Mouse (Mus musculus): Measurements from ENCODE around the gene Tll1. TPM values are rescaled to one million over a fixed set of nuclear protein-coding genes. Genes with fewer than 3 reads are reported as not detected.
"Not testable (repeated sequence)": the region's sequence is repeated elsewhere in the genome, so short reads cannot be mapped to it uniquely, and the experiment has no call there.

Gene Tll1
- polyA plus RNA-seq, 2 experiments from 2014 or later, result not detected

- no peak for ATAC-seq
Observed at GRCm38 (mm10) chr8:64057571-64057970, 148.5 kb downstream of the Tll1 start.

DNA sequence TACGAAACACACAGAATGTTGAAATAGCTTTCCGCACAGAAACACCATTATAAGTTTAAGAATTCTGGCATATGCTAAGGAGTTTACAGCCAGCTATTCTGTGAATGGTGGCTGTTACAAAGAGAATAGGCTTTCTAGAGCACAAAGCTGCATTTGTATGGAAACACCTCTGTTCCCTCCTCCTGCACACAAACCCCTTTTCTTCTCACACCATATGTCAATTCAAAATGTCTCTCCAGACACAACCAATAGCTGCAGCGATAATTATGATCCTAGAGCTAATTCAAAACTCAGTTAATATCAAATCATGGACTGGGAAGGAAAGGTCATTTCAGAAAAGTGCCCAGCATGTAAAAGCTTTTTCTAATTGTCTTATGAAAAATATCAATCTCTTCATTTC, 157.5 kb downstream of the Tll1 start:
- no peak for ATAC-seq

GRCm38 (mm10) chr8:64047963-64048505, 158.0 kb downstream of the Tll1 start:
- no peak for ATAC-seq

DNA sequence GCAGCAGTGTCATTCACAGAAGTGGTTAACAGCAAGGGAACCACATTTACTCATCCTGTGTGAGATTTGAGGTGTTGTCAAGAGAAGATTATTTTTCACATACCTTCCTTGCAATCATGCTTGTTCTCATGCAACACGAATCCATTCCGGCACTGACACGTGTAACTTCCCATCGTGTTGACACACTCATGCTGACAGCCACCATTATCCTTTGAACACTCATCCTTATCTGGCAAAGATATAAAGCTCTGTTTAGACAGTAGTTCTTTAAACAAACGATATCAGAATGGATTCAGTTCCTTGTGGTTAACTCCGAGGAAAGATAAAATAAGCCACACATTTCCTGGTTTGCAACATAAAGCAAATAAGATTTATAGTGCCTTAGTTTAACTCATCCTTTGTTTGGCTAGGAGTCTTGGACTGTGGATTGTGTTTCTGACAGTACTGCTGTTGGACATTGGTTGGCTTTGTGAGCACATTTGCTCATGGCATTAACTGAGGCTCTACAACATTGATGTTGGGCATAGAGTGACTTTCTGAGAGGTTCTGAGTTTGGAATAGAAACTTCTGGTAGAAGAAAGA, 164.7 kb downstream of the Tll1 start:
- no peak for ATAC-seq

DNA sequence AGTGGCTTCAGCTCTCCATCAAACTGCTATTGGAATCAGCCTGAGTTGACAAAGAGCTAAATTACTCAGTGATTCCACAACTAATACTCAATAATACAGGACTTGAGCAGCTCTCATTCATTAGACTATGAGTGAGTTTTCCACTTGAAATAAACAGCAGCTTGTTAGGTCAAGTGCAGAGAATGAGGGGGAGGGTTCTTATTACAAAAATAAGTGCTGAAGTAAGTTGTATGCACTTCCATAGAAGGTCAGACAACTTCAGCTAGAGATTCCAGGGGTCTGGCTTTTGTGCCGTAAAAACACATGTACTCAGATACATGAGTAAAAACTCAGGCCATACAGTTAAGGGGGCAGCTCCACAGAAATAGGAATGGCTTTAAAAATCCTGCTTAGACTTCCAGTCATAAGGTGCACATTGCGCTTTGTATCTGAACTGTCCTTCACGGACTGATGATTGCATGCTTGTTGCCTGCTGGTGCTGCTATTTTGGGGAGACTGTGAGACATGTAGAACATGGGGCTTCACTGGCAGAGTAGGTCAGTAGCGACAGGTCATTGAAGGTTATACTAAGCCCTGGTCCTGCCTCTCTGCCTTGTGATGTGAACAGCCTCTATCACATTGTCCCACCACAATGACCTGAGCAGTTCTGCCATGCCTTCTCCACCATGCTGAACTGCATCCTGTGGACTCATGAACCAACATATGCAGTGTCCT, 175.2 kb downstream of the Tll1 start:
- ATAC-seq, result no peak

DNA sequence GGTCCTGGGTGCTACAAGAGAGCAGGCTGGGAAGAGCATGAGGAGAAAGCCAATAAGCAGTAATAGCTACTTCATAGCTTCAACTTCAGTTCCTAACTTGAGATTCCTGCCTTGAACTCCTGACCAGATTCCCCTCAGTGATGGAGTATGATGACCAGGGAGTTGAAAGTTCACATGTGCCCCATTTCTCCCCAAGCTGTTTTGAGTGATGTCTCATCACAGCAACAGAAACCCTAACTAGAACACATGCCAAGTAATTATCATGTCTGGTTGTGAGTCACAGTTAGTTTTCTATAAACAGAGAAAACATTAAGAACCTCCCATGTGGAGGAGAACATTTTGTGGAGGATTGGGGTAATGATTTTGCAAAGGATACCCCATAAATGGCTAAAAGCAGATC, 176.0 kb downstream of the Tll1 start:
- ATAC-seq, result no peak

DNA sequence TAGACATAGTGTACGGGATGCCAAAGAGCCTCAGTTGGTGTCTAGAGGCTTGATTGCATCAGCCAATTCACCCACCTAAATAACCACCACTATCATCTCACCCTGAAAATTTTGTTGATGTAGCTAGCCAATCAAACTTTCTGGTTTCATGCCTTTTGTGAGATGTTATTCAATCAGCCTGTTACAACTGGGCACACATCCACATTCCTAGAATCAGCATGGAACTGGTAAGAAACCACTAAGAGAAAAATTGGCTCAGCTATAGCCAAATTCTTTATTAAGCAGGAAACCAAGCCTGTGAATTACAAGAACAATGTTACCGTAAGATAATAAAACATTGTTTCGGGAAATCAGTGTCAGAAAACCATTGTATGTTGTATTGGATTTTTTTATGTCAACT, 176.5 kb downstream of the Tll1 start:
- ATAC-seq, result no peak

DNA sequence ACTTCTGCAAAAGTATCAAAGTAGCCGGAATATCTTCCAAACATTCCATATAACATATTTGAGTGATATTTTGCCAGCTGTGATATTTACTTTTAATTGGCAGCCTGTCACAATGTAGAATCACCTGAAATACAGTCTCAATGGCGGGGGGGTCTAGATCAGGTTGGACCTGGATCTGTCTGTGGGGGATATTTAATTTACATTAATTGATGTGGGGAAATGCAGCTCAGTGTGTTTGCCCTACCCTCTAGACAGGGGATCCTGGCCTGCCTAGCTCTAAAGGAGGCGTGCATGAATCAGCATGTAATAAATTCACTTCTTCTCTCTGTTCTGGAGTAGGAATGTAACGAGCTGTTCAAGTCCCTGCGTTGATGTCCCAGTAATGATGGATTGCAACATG, 181.7 kb downstream of the Tll1 start:
- ATAC-seq, result no peak

GRCm38 (mm10) chr8:64023579-64023978, 182.5 kb downstream of the Tll1 start:
- no peak for ATAC-seq

- no peak for ATAC-seq
Observed at GRCm38 (mm10) chr8:64023027-64023426, 183.0 kb downstream of the Tll1 start.

- ATAC-seq, result not testable (repeated sequence)
Observed at GRCm38 (mm10) chr8:63970612-63971391, 235.3 kb downstream of the Tll1 start.
